Mouse (Mus musculus) skeletal muscle tissue, adult 2 months (tissue): ENCODE results near the gene Rexo1.

ENCODE experiments used
- DNase-seq: peaks from one replicate; pipeline ENCODE4 v3.0.0-alpha.2; 2012; ENCODE audit warnings: low read depth, low spot score

Rexo1 gene

GRCm38 (mm10) chr10:80557346-80557965 is 3.9 kb downstream of the Rexo1 start:
- peak; percentile 54 for DNase-seq

GRCm38 (mm10) chr10:80553997-80554396 is 7.4 kb downstream of the Rexo1 start:
- no peak for DNase-seq

- no peak for DNase-seq
These were observed 7.8 kb downstream of the Rexo1 start for GRCm38 (mm10) chr10:80553575-80553974.

- DNase-seq, result no peak
These were observed 9.0 kb downstream of the Rexo1 start for GRCm38 (mm10) chr10:80552364-80552763.

DNA sequence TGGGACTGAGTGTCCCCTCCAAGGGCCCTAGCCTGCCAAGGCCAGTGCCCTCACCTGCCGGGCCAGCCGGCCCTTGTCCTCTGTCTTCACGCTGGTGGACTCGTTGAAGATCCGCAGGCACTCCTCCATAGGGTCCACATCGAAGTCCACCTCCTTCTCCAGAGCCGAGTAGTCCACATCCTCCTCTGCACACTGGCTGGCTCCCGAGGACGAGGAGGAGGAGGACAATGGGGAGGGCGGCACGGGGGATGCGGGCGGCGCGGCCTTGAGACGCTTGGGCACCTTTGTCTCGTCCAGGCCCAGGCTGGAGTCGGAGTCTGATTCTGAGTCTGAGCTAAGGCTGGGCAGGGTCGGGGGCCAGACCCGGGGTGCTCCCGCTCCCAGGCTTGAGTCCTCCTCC is 12.1 kb downstream of the Rexo1 start:
- no peak for DNase-seq

GRCm38 (mm10) chr10:80548428-80549006 is 12.8 kb downstream of the Rexo1 start:
- DNase-seq, result peak; percentile 42

DNA sequence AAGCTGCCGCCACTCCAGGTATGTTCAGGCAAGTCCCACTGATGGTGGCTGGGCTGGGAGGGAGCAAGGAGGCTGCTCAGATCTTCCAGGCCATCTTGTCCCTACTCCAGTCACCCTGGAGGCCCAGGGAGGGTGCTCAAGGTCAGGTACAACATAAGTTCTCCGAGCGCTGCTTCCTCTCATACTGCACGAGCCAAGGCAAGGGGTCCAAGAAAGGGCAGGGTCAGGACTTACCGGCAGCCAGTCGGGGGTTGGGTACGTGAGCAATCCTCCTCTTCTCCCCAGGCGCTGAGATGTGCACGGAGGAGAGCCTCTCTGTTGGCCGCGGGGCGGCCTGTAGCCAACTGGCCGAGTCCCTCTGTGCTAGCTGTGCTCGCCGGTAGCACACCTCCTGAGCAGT is 13.8 kb downstream of the Rexo1 start:
- DNase-seq, result no peak

- DNase-seq, result no peak
These were observed 14.4 kb downstream of the Rexo1 start for GRCm38 (mm10) chr10:80546945-80547344.

- no peak for DNase-seq
These were observed 15.8 kb downstream of the Rexo1 start for GRCm38 (mm10) chr10:80545590-80545989.

- no peak for DNase-seq
These were observed 17.5 kb downstream of the Rexo1 start for GRCm38 (mm10) chr10:80543873-80544272.

DNA sequence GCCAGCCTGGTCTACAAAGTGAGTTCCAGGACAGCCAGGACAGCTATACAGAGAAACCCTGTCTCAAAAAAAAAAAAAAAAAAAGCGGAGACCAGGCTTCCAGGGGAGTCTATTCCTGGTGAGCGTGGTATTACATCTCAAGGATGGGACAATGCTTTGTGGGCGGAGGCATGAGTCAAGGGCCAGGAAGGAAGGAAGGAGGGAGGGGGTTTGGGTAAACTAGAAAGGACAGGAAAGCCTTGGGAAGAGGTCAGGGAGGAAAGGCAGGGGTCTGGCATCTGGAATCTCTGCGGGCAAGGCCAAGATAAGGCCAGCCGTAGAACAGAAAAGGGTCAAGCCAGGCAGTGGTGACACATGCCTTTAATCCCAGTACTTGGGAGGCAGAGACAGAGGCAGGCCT is 21.9 kb downstream of the Rexo1 start:
- DNase-seq, result no peak

- DNase-seq, result peak; percentile 74
These were observed 22.5 kb downstream of the Rexo1 start, which contains the start of gene Atp8b3 for GRCm38 (mm10) chr10:80538710-80539394. Gene Atp8b3, minus strand, starts transcription at chr10:80539124.

GRCm38 (mm10) chr10:80538180-80538579 is 23.2 kb downstream of the Rexo1 start:
- DNase-seq, result no peak

- no peak for DNase-seq
These were observed 25.6 kb downstream of the Rexo1 start for GRCm38 (mm10) chr10:80535711-80536110.

DNA sequence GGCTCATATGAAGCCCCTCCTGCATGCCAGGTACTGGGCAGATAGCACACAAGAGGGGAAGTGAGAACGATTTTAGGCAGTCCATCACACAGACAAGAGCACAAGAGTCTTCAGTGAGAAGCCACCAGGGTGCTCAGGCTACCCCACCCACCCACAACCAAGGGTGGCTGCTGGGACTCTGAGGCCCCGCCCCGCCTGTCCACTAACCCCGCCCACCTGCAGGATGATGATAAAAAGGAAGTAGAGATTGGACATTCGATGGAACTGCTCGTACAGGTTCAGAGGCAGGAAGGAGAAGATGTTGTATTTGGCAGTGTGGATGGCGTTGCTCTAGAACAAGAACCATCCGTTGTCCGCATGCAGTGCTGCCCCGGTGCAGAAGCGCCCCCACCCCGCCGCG is 26.3 kb downstream of the Rexo1 start:
- DNase-seq, result no peak

DNA sequence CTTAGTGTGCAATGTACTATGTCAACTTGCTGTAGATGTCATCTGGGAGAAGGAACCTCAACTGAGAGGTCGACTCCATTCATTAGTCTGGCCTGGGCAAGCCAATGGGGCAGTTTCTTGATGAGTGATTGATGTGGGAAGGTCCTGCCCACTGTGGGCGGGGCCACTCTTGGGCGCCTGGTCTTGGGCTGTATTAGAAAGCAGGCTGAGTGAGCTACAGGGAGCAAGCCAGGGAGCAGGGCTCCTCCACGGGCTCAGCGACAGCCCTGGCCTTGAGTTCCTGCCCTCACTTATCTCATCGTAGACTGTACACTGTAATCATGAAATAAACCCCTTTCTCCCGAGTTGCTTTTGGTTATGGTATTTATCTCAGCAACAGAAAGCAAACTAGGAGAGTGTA is 27.7 kb downstream of the Rexo1 start:
- no peak for DNase-seq

GRCm38 (mm10) chr10:80532783-80533182 is 28.6 kb downstream of the Rexo1 start:
- DNase-seq, result no peak

- no peak for DNase-seq
These were observed 35.2 kb downstream of the Rexo1 start for GRCm38 (mm10) chr10:80526172-80526571.

DNA sequence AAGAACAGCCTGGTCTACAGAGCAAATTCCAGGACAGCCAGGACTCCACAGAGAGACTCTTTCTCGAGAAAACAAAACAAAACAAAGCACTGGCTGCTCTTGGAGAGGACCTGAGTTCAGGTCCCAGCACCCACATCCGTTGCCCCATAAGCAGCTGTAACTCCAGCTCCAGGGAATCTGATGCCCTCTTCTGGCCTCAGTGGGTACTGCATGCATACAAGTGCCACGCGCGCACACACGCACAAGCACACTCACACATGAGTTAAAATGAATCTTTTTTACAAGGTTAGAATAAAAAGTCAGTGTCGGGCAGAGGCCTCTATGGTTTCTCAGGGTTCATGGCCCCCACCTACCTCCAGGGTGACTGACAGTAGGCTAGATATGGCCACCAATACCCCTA is 38.1 kb downstream of the Rexo1 start:
- DNase-seq, result no peak

DNA sequence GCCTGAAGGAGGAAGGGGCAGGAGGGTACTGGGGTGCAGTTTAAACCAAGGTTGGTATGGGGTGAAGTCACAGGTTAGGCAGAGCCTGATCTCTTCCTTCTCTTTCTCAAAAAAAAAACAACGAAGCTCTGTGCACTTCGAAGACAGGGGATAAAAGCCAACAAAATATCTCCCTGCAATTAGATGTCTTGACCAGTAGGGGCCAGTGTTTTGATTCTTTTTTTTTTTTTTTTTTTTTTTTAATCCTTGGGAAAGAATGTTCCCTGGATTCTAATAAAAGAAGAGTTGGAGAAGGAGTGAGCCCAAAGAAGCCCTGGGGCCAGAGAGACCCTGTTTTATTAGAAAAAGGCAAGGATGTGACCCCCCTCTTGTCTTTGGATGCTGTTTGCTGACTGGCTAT is 42.1 kb downstream of the Rexo1 start:
- DNase-seq, result no peak

DNA sequence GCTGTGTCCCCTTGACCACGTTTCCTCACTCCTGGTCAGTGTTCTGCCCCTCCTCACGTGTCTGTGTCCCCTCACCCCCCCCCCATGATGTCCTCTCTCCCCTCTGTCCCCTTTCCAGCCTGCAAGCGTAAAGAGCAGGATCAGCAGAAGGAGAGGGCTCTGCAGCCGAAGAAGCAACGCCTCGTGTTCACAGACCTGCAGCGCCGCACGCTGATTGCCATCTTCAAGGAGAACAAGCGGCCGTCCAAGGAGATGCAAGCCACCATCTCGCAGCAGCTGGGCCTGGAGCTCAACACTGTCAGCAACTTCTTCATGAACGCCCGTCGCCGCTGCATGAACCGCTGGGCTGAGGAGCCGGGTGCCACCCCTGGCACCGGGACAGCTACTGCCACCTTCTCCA is 47.6 kb downstream of the Rexo1 start:
- no peak for DNase-seq

GRCm38 (mm10) chr10:80510273-80510660 is 51.1 kb downstream of the Rexo1 start:
- no peak for DNase-seq
